Mouse (Mus musculus): ENCODE data around the gene Cep85l. TPM values are rescaled to one million over a fixed set of nuclear protein-coding genes. Genes with fewer than 3 reads are reported as not detected.
A peak's percentile ranks its signal among the peaks of the same experiment; 100 is the strongest.

Cep85l gene
- polyA plus RNA-seq, 1 experiment from 2014 or later = 5.7 TPM

- no peaks in the 10 kb centered on the region for H3K27me3 ChIP-seq
- no peak overlapping the region for H3K4me3 ChIP-seq
- 95% methylated on average over 1 of the region's 1 CpGs for WGBS
- H3K27ac ChIP-seq = no peak overlapping the region
- H3K4me1 ChIP-seq (replicated peaks) = peaks cover 11% of the 10 kb centered on the region
- H3K9me3 ChIP-seq = no peaks in the 10 kb centered on the region
- no peak overlapping the region for H3K4me2 ChIP-seq
- no peak overlapping the region for H3K9ac ChIP-seq
- 0 out of 2 replicates have a peak, but pooled peaks cover 3% of the 10 kb centered on the region for H3K36me3 ChIP-seq
- no peak for ATAC-seq (ENCODE audit: low FRiP score)
Observed at GRCm38 (mm10) chr10:53349254-53349653, 30.5 kb downstream of the Cep85l start.

GRCm38 (mm10) chr10:53347787-53348755 lies 31.7 kb downstream of the Cep85l start:
- no peaks in the 10 kb centered on the region for H3K27me3 ChIP-seq
- no peak overlapping the region for H3K9ac ChIP-seq
- no peak overlapping the region for H3K4me2 ChIP-seq
- no peak overlapping the region for H3K27ac ChIP-seq
- ATAC-seq (ENCODE audit: low FRiP score) = peak; percentile 67
- H3K9me3 ChIP-seq = no peaks in the 10 kb centered on the region
- 61% methylated on average over 10 of the region's 10 CpGs for WGBS
- H3K4me1 ChIP-seq (replicated peaks) = peaks cover 15% of the 10 kb centered on the region
- 0 out of 2 replicates have a peak, but pooled peaks cover 3% of the 10 kb centered on the region for H3K36me3 ChIP-seq
- H3K4me3 ChIP-seq = no peak overlapping the region

- Histone ChIP-seq H3K4me1 (replicated peaks) (peaks cover 15% of the 10 kb centered on the region), H3K27me3 (no peaks in the 10 kb centered on the region), H3K9me3 (no peaks in the 10 kb centered on the region), H3K9ac (no peak overlapping the region), H3K4me3 (no peak overlapping the region), H3K4me2 (no peak overlapping the region), H3K27ac (no peak overlapping the region), H3K36me3 (0 out of 2 replicates have a peak, but pooled peaks cover 3% of the 10 kb centered on the region)
- WGBS = 91% methylated on average over 5 of the region's 5 CpGs
- no peak; the same call in 1 of the 2 replicates for ATAC-seq (ENCODE audit: low FRiP score)
Observed at GRCm38 (mm10) chr10:53346916-53347315, 32.8 kb downstream of the Cep85l start.

- Histone ChIP-seq H3K9me3 (no peaks in the 10 kb centered on the region), H3K4me3 (no peak overlapping the region), H3K9ac (no peak overlapping the region), H3K27ac (no peak overlapping the region), H3K36me3 (0 out of 2 replicates have a peak, but pooled peaks cover 3% of the 10 kb centered on the region), H3K4me2 (no peak overlapping the region), H3K4me1 (replicated peaks) (peaks cover 15% of the 10 kb centered on the region), H3K27me3 (no peaks in the 10 kb centered on the region)
- 52% methylated on average over 3 of the region's 3 CpGs for WGBS
- peak; percentile 36; the same call in 1 of the 2 replicates for ATAC-seq (ENCODE audit: low FRiP score)
Observed at GRCm38 (mm10) chr10:53346506-53346905, 33.2 kb downstream of the Cep85l start.

- H3K4me1 ChIP-seq (replicated peaks) = peaks cover 11% of the 10 kb centered on the region
- 0 out of 2 replicates have a peak, but pooled peaks cover 3% of the 10 kb centered on the region for H3K36me3 ChIP-seq
- WGBS = 89% methylated on average over 4 of the region's 4 CpGs
- no peak overlapping the region for H3K27ac ChIP-seq
- H3K27me3 ChIP-seq = no peaks in the 10 kb centered on the region
- H3K4me3 ChIP-seq = no peak overlapping the region
- H3K4me2 ChIP-seq = no peak overlapping the region
- no peak for ATAC-seq (ENCODE audit: low FRiP score)
- H3K9me3 ChIP-seq = no peaks in the 10 kb centered on the region
- H3K9ac ChIP-seq = no peak overlapping the region
Observed at GRCm38 (mm10) chr10:53345508-53345907, 34.2 kb downstream of the Cep85l start.

- ATAC-seq (ENCODE audit: low FRiP score) = no peak
- 59% methylated on average over 10 of the region's 10 CpGs for WGBS
- Histone ChIP-seq H3K4me1 (replicated peaks) (peaks cover 7% of the 10 kb centered on the region), H3K36me3 (0 out of 2 replicates have a peak, but pooled peaks cover 2% of the 10 kb centered on the region), H3K4me2 (no peak overlapping the region), H3K27ac (no peak overlapping the region), H3K9me3 (no peaks in the 10 kb centered on the region), H3K27me3 (no peaks in the 10 kb centered on the region), H3K9ac (no peak overlapping the region), H3K4me3 (no peak overlapping the region)
Observed at GRCm38 (mm10) chr10:53343865-53344264, 35.9 kb downstream of the Cep85l start.

- no peak overlapping the region for H3K4me3 ChIP-seq
- 69% methylated on average over 6 of the region's 6 CpGs for WGBS
- H3K9me3 ChIP-seq = no peaks in the 10 kb centered on the region
- no peak overlapping the region for H3K4me2 ChIP-seq
- no peaks in the 10 kb centered on the region for H3K36me3 ChIP-seq
- ATAC-seq (ENCODE audit: low FRiP score) = no peak
- H3K27ac ChIP-seq = no peak overlapping the region
- peaks cover 5% of the 10 kb centered on the region for H3K4me1 ChIP-seq (replicated peaks)
- no peaks in the 10 kb centered on the region for H3K27me3 ChIP-seq
- H3K9ac ChIP-seq = no peak overlapping the region
Observed at GRCm38 (mm10) chr10:53343384-53343783, 36.4 kb downstream of the Cep85l start.

GRCm38 (mm10) chr10:53342166-53342728 lies 37.5 kb downstream of the Cep85l start:
- WGBS = 93% methylated on average over 9 of the region's 9 CpGs

GRCm38 (mm10) chr10:53341288-53341965 lies 38.3 kb downstream of the Cep85l start:
- 76% methylated on average over 7 of the region's 7 CpGs for WGBS
- Histone ChIP-seq H3K36me3 (no peaks in the 10 kb centered on the region), H3K9ac (no peak overlapping the region), H3K27me3 (no peaks in the 10 kb centered on the region), H3K9me3 (no peaks in the 10 kb centered on the region), H3K27ac (no peak overlapping the region), H3K4me2 (no peak overlapping the region), H3K4me3 (no peak overlapping the region), H3K4me1 (replicated peaks) (peaks cover 4% of the 10 kb centered on the region; the same call in 1 of the 2 replicates)
- peak; percentile 54; the same call in 1 of the 2 replicates for ATAC-seq (ENCODE audit: low FRiP score)

More at GRCm38 (mm10) chr10:53342166-53342728, 37.5 kb downstream of the Cep85l start:
- H3K36me3 ChIP-seq = no peaks in the 10 kb centered on the region
- H3K9me3 ChIP-seq = no peaks in the 10 kb centered on the region
- peaks cover 4% of the 10 kb centered on the region for H3K4me1 ChIP-seq (replicated peaks)
- no peak overlapping the region for H3K4me3 ChIP-seq
- no peak for ATAC-seq (ENCODE audit: low FRiP score)
- H3K27me3 ChIP-seq = no peaks in the 10 kb centered on the region
- no peak overlapping the region for H3K9ac ChIP-seq
- H3K4me2 ChIP-seq = no peak overlapping the region
- no peak overlapping the region for H3K27ac ChIP-seq

GRCm38 (mm10) chr10:53339045-53339444 lies 40.7 kb downstream of the Cep85l start:
- no peak for ATAC-seq (ENCODE audit: low FRiP score)
- Histone ChIP-seq H3K4me2 (no peak overlapping the region), H3K4me1 (replicated peaks) (peaks cover 4% of the 10 kb centered on the region; the same call in 1 of the 2 replicates), H3K27ac (no peak overlapping the region), H3K27me3 (no peaks in the 10 kb centered on the region), H3K36me3 (no peaks in the 10 kb centered on the region), H3K9ac (no peak overlapping the region), H3K9me3 (no peaks in the 10 kb centered on the region), H3K4me3 (no peak overlapping the region)
- WGBS = 74% methylated on average over 2 of the region's 2 CpGs

GRCm38 (mm10) chr10:53337162-53337923 lies 42.4 kb downstream of the Cep85l start, which contains the start of gene Pln:
TSS of gene Pln (plus strand) at chr10:53337667.
- ATAC-seq (ENCODE audit: low FRiP score) = no peak
- H3K27me3 ChIP-seq = no peaks in the 10 kb centered on the region
- H3K4me1 ChIP-seq (replicated peaks) = no peaks in the 10 kb centered on the region
- no peaks in the 10 kb centered on the region for H3K36me3 ChIP-seq
- H3K4me3 ChIP-seq = no peak within 1 kb of the TSS
- H3K4me2 ChIP-seq = no peak within 1 kb of the TSS
- H3K9me3 ChIP-seq = no peaks in the 10 kb centered on the region
- H3K27ac ChIP-seq = no peak within 1 kb of the TSS
- no peak within 1 kb of the TSS for H3K9ac ChIP-seq
- WGBS = 82% methylated on average over 6 of the region's 6 CpGs

All from hindbrain, embryonic 13.5 days (tissue).